Mouse (Mus musculus) adrenal gland, adult 18-20 months (tissue): ENCODE data around the gene Mlf2. TPM values are rescaled to one million over a fixed set of nuclear protein-coding genes. Genes with fewer than 3 reads are reported as not detected.

ENCODE experiments used
- total RNA-seq, 2 experiments: library from RNA; stranded (reverse); gene quantifications; 1 replicate in 1 of 2; 2 replicates in 1 of 2; pipeline ENCODE4 v1.2.3; 2021

Gene Mlf2
- total RNA-seq, 2 experiments from 2014 or later = 298 to 321 TPM

Other genes starting within 250 kb of the Mlf2 start
- gene Emg1, start 219.2 kb upstream of the Mlf2 start, total RNA-seq = 10 to 100 TPM; 81.0 to 86.4 TPM
- 100 to 1,000 TPM; 285 to 301 TPM for gene Phb2, start 219.1 kb upstream of the Mlf2 start, total RNA-seq
- 10 to 100 TPM in 1 of 2 experiments, 1 to 10 TPM in 1; 9.8 to 11.5 TPM for gene Ptpn6, start 192.7 kb upstream of the Mlf2 start, total RNA-seq
- gene Grcc10, start 190.0 kb upstream of the Mlf2 start, total RNA-seq = 100 to 1,000 TPM; 341 to 388 TPM
- gene Gm45234, start 175.4 kb upstream of the Mlf2 start, total RNA-seq = not detected
- gene Atn1, start 174.9 kb upstream of the Mlf2 start, total RNA-seq = 10 to 100 TPM; 78.4 to 80.2 TPM
- gene Eno2, start 161.7 kb upstream of the Mlf2 start, total RNA-seq = 10 to 100 TPM; 19.8 to 37.7 TPM
- gene Lrrc23, start 151.7 kb upstream of the Mlf2 start, total RNA-seq = under 1 TPM in 1 of 2 experiments, not detected in 1; 0.90 TPM
- gene Spsb2, start 122.7 kb upstream of the Mlf2 start, total RNA-seq = 10 to 100 TPM; 17.3 to 18.9 TPM
- gene Tpi1, start 117.1 kb upstream of the Mlf2 start, total RNA-seq = 100 to 1,000 TPM; 383 to 517 TPM
- gene Usp5, start 101.9 kb upstream of the Mlf2 start, total RNA-seq = 100 to 1,000 TPM; 107 to 128 TPM
- 1 to 10 TPM in 1 of 2 experiments, under 1 TPM in 1; 0.77 to 2.7 TPM for gene Cdca3, start 101.8 kb upstream of the Mlf2 start, total RNA-seq
- 1 to 10 TPM; 9.2 to 9.6 TPM for gene Gnb3, start 91.1 kb upstream of the Mlf2 start, total RNA-seq
- 10 to 100 TPM; 24.1 to 24.4 TPM for gene P3h3, start 73.6 kb upstream of the Mlf2 start, total RNA-seq
- gene Gpr162, start 67.4 kb upstream of the Mlf2 start, total RNA-seq = 1 to 10 TPM in 1 of 2 experiments, under 1 TPM in 1; 0.76 to 1.8 TPM
- 1 to 10 TPM in 1 of 2 experiments, under 1 TPM in 1; 0.36 to 1.8 TPM for gene Cd4, start 43.2 kb upstream of the Mlf2 start, total RNA-seq
- gene Lag3, start 19.7 kb upstream of the Mlf2 start, total RNA-seq = 1 to 10 TPM; 1.4 to 2.6 TPM
- gene Ptms, start 11.3 kb upstream of the Mlf2 start, total RNA-seq = 100 to 1,000 TPM; 770 to 874 TPM
- 100 to 1,000 TPM; 112 to 141 TPM for gene Cops7a, start 34.2 kb downstream of the Mlf2 start, total RNA-seq
- gene Pianp, start 65.3 kb downstream of the Mlf2 start, total RNA-seq = 1 to 10 TPM; 1.6 to 3.0 TPM
- gene Zfp384, start 77.8 kb downstream of the Mlf2 start, total RNA-seq = 10 to 100 TPM; 56.0 to 56.1 TPM
- 10 to 100 TPM; 45.3 to 53.4 TPM for gene Ing4, start 108.4 kb downstream of the Mlf2 start, total RNA-seq
- 1 to 10 TPM; 7.8 to 9.6 TPM for gene Acrbp, start 118.3 kb downstream of the Mlf2 start, total RNA-seq
- under 1 TPM; 0.40 to 0.93 TPM for gene Lpar5, start 136.5 kb downstream of the Mlf2 start, total RNA-seq
- 100 to 1,000 TPM; 150 to 190 TPM for gene Chd4, start 164.6 kb downstream of the Mlf2 start, total RNA-seq
- gene Nop2, start 200.5 kb downstream of the Mlf2 start, total RNA-seq = 10 to 100 TPM; 51.6 to 61.3 TPM
- 10 to 100 TPM; 19.4 to 20.4 TPM for gene Iffo1, start 213.9 kb downstream of the Mlf2 start, total RNA-seq
- gene Gapdh, start 235.1 kb downstream of the Mlf2 start, total RNA-seq = 1,000 to 10,000 TPM; 2,223 to 4,104 TPM